Mouse (Mus musculus): ENCODE data around the gene Gm20388. TPM values are rescaled to one million over a fixed set of nuclear protein-coding genes. Genes with fewer than 3 reads are reported as not detected.

Gm20388 gene
- polyA plus RNA-seq, 1 experiment from 2014 or later: 7.4 TPM

GRCm38 (mm10) chr8:120879928-120880327 is 969.3 kb downstream of the Gm20388 start:
- H3K27ac ChIP-seq (ENCODE audit: low read length): no peak overlapping the region
- ATAC-seq (ENCODE audit: insufficient read depth, low FRiP score): no peak
- peaks cover 13% of the 10 kb centered on the region for H3K4me1 ChIP-seq (ENCODE audit: control insufficient read depth, insufficient read depth, low read length)
- peaks cover 14% of the 10 kb centered on the region for H3K27me3 ChIP-seq (ENCODE audit: control insufficient read depth, insufficient read depth, low read length)
- H3K9me3 ChIP-seq (replicated peaks; ENCODE audit: control insufficient read depth, low read length): no peaks in the 10 kb centered on the region
- H3K9ac ChIP-seq (ENCODE audit: low read length): no peak overlapping the region
- WGBS: 63% methylated on average over 6 of the region's 6 CpGs
- H3K4me2 ChIP-seq (ENCODE audit: low read depth, low read length): no peak overlapping the region
- no peak overlapping the region for H3K4me3 ChIP-seq (replicated peaks; ENCODE audit: low read length)
- no peaks in the 10 kb centered on the region for H3K36me3 ChIP-seq (ENCODE audit: control insufficient read depth, insufficient read depth, low read length)

GRCm38 (mm10) chr8:120881634-120882033 is 971.0 kb downstream of the Gm20388 start:
- Histone ChIP-seq H3K27ac (ENCODE audit: low read length) (peak overlapping the region; percentile 98), H3K36me3 (ENCODE audit: control insufficient read depth, insufficient read depth, low read length) (no peaks in the 10 kb centered on the region), H3K4me2 (ENCODE audit: low read depth, low read length) (0 out of 2 replicates have a peak overlapping the region, but pooled peaks have one; percentile 13), H3K4me3 (replicated peaks; ENCODE audit: low read length) (no peak overlapping the region), H3K4me1 (ENCODE audit: control insufficient read depth, insufficient read depth, low read length) (peaks cover 13% of the 10 kb centered on the region), H3K27me3 (ENCODE audit: control insufficient read depth, insufficient read depth, low read length) (peaks cover 14% of the 10 kb centered on the region), H3K9me3 (replicated peaks; ENCODE audit: control insufficient read depth, low read length) (no peaks in the 10 kb centered on the region), H3K9ac (ENCODE audit: low read length) (peak overlapping the region; percentile 51)
- ATAC-seq (ENCODE audit: insufficient read depth, low FRiP score): no peak
- 54% methylated on average over 10 of the region's 10 CpGs for WGBS

- Histone ChIP-seq H3K9ac (ENCODE audit: low read length) (peak overlapping the region; percentile 75), H3K9me3 (replicated peaks; ENCODE audit: control insufficient read depth, low read length) (no peaks in the 10 kb centered on the region), H3K27ac (ENCODE audit: low read length) (peak overlapping the region; percentile 98), H3K27me3 (ENCODE audit: control insufficient read depth, insufficient read depth, low read length) (peaks cover 13% of the 10 kb centered on the region), H3K4me2 (ENCODE audit: low read depth, low read length) (peak overlapping the region; percentile 63), H3K4me3 (replicated peaks; ENCODE audit: low read length) (peak overlapping the region; percentile 41), H3K36me3 (ENCODE audit: control insufficient read depth, insufficient read depth, low read length) (no peaks in the 10 kb centered on the region), H3K4me1 (ENCODE audit: control insufficient read depth, insufficient read depth, low read length) (peaks cover 19% of the 10 kb centered on the region)
- ATAC-seq (ENCODE audit: insufficient read depth, low FRiP score): peak; percentile 59; the same call in 1 of the 2 replicates
- 17% methylated on average over 13 of the region's 13 CpGs for WGBS
Measured at GRCm38 (mm10) chr8:120882657-120883056, 972.0 kb downstream of the Gm20388 start.

GRCm38 (mm10) chr8:120883369-120883768 is 972.7 kb downstream of the Gm20388 start:
- Histone ChIP-seq H3K4me1 (ENCODE audit: control insufficient read depth, insufficient read depth, low read length) (peaks cover 24% of the 10 kb centered on the region), H3K4me3 (replicated peaks; ENCODE audit: low read length) (peak overlapping the region; percentile 41), H3K36me3 (ENCODE audit: control insufficient read depth, insufficient read depth, low read length) (no peaks in the 10 kb centered on the region), H3K27ac (ENCODE audit: low read length) (peak overlapping the region; percentile 98), H3K27me3 (ENCODE audit: control insufficient read depth, insufficient read depth, low read length) (peaks cover 13% of the 10 kb centered on the region), H3K4me2 (ENCODE audit: low read depth, low read length) (peak overlapping the region; percentile 63), H3K9me3 (replicated peaks; ENCODE audit: control insufficient read depth, low read length) (no peaks in the 10 kb centered on the region), H3K9ac (ENCODE audit: low read length) (peak overlapping the region; percentile 75)
- no peak for ATAC-seq (ENCODE audit: insufficient read depth, low FRiP score)
- 4% methylated on average over 25 of the region's 25 CpGs for WGBS

- Histone ChIP-seq H3K27me3 (ENCODE audit: control insufficient read depth, insufficient read depth, low read length) (peaks cover 17% of the 10 kb centered on the region), H3K4me1 (ENCODE audit: control insufficient read depth, insufficient read depth, low read length) (peaks cover 24% of the 10 kb centered on the region), H3K4me3 (replicated peaks; ENCODE audit: low read length) (peak overlapping the region; percentile 41), H3K27ac (ENCODE audit: low read length) (peak overlapping the region; percentile 98), H3K4me2 (ENCODE audit: low read depth, low read length) (peak overlapping the region; percentile 63), H3K9ac (ENCODE audit: low read length) (peak overlapping the region; percentile 75), H3K36me3 (ENCODE audit: control insufficient read depth, insufficient read depth, low read length) (no peaks in the 10 kb centered on the region), H3K9me3 (replicated peaks; ENCODE audit: control insufficient read depth, low read length) (no peaks in the 10 kb centered on the region)
- no peak for ATAC-seq (ENCODE audit: insufficient read depth, low FRiP score)
- WGBS: 13% methylated on average over 15 of the region's 15 CpGs
Measured at GRCm38 (mm10) chr8:120883853-120884252, 973.2 kb downstream of the Gm20388 start.

- H3K4me3 ChIP-seq (replicated peaks; ENCODE audit: low read length): peak overlapping the region; percentile 24
Measured at GRCm38 (mm10) chr8:120884881-120885280, 974.2 kb downstream of the Gm20388 start.

GRCm38 (mm10) chr8:120887254-120887653 is 976.6 kb downstream of the Gm20388 start:
- ATAC-seq (ENCODE audit: insufficient read depth, low FRiP score): no peak
- Histone ChIP-seq H3K9me3 (replicated peaks; ENCODE audit: control insufficient read depth, low read length) (no peaks in the 10 kb centered on the region), H3K4me2 (ENCODE audit: low read depth, low read length) (peak overlapping the region; percentile 29; the same call in 1 of the 2 replicates), H3K9ac (ENCODE audit: low read length) (peak overlapping the region; percentile 56; the same call in 1 of the 2 replicates), H3K4me1 (ENCODE audit: control insufficient read depth, insufficient read depth, low read length) (peaks cover 22% of the 10 kb centered on the region), H3K27me3 (ENCODE audit: control insufficient read depth, insufficient read depth, low read length) (peaks cover 11% of the 10 kb centered on the region), H3K27ac (ENCODE audit: low read length) (no peak overlapping the region), H3K4me3 (replicated peaks; ENCODE audit: low read length) (no peak overlapping the region), H3K36me3 (ENCODE audit: control insufficient read depth, insufficient read depth, low read length) (no peaks in the 10 kb centered on the region)
- 16% methylated on average over 10 of the region's 10 CpGs for WGBS

More at GRCm38 (mm10) chr8:120884881-120885280, 974.2 kb downstream of the Gm20388 start:
- Histone ChIP-seq H3K27me3 (ENCODE audit: control insufficient read depth, insufficient read depth, low read length) (peaks cover 19% of the 10 kb centered on the region), H3K27ac (ENCODE audit: low read length) (peak overlapping the region; percentile 98), H3K4me1 (ENCODE audit: control insufficient read depth, insufficient read depth, low read length) (peaks cover 26% of the 10 kb centered on the region), H3K36me3 (ENCODE audit: control insufficient read depth, insufficient read depth, low read length) (no peaks in the 10 kb centered on the region), H3K9me3 (replicated peaks; ENCODE audit: control insufficient read depth, low read length) (no peaks in the 10 kb centered on the region), H3K9ac (ENCODE audit: low read length) (peak overlapping the region; percentile 75), H3K4me2 (ENCODE audit: low read depth, low read length) (peak overlapping the region; percentile 63)
- no peak for ATAC-seq (ENCODE audit: insufficient read depth, low FRiP score)
- 15% methylated on average over 13 of the region's 13 CpGs for WGBS

- Histone ChIP-seq H3K9ac (ENCODE audit: low read length) (peak overlapping the region; percentile 33; the same call in 1 of the 2 replicates), H3K4me3 (replicated peaks; ENCODE audit: low read length) (no peak overlapping the region), H3K36me3 (ENCODE audit: control insufficient read depth, insufficient read depth, low read length) (no peaks in the 10 kb centered on the region), H3K4me1 (ENCODE audit: control insufficient read depth, insufficient read depth, low read length) (peaks cover 22% of the 10 kb centered on the region), H3K27ac (ENCODE audit: low read length) (no peak overlapping the region), H3K27me3 (ENCODE audit: control insufficient read depth, insufficient read depth, low read length) (peaks cover 11% of the 10 kb centered on the region), H3K9me3 (replicated peaks; ENCODE audit: control insufficient read depth, low read length) (no peaks in the 10 kb centered on the region), H3K4me2 (ENCODE audit: low read depth, low read length) (0 out of 2 replicates have a peak overlapping the region, but pooled peaks have one; percentile 29)
- 37% methylated on average over 5 of the region's 5 CpGs for WGBS
- ATAC-seq (ENCODE audit: insufficient read depth, low FRiP score): no peak
Measured at GRCm38 (mm10) chr8:120888005-120888404, 977.4 kb downstream of the Gm20388 start.

- 83% methylated on average over 4 of the region's 4 CpGs for WGBS
- Histone ChIP-seq H3K4me1 (ENCODE audit: control insufficient read depth, insufficient read depth, low read length) (peaks cover 17% of the 10 kb centered on the region), H3K9me3 (replicated peaks; ENCODE audit: control insufficient read depth, low read length) (no peaks in the 10 kb centered on the region), H3K27me3 (ENCODE audit: control insufficient read depth, insufficient read depth, low read length) (peaks cover 19% of the 10 kb centered on the region), H3K27ac (ENCODE audit: low read length) (no peak overlapping the region; the same call in 1 of the 2 replicates), H3K9ac (ENCODE audit: low read length) (no peak overlapping the region), H3K4me3 (replicated peaks; ENCODE audit: low read length) (no peak overlapping the region), H3K36me3 (ENCODE audit: control insufficient read depth, insufficient read depth, low read length) (no peaks in the 10 kb centered on the region), H3K4me2 (ENCODE audit: low read depth, low read length) (no peak overlapping the region)
- no peak for ATAC-seq (ENCODE audit: insufficient read depth, low FRiP score)
Measured at GRCm38 (mm10) chr8:120889189-120889588, 978.5 kb downstream of the Gm20388 start.
